Mouse (Mus musculus) ZHBTc4 (cell line): Measurements from ENCODE around the gene App.

Experiments used
- DNase-seq: peaks from one replicate; pipeline ENCODE4 v3.0.0-alpha.2; 2011; ENCODE audit warnings: low read depth, low spot score

The App gene

GRCm38 (mm10) chr16:84978589-84978988 lies 195.0 kb downstream of the App start:
- no peak for DNase-seq

GRCm38 (mm10) chr16:84974176-84974518 lies 199.4 kb downstream of the App start:
- no peak for DNase-seq

GRCm38 (mm10) chr16:84973446-84974175 lies 200.0 kb downstream of the App start:
- no peak for DNase-seq

GRCm38 (mm10) chr16:84971535-84972330 lies 201.8 kb downstream of the App start:
- DNase-seq = no peak

- DNase-seq = no peak
Measured at GRCm38 (mm10) chr16:84969026-84969425, 204.5 kb downstream of the App start.

- DNase-seq = no peak
Measured at GRCm38 (mm10) chr16:84966983-84967382, 206.6 kb downstream of the App start.

- DNase-seq = no peak
Measured at GRCm38 (mm10) chr16:84966096-84966495, 207.5 kb downstream of the App start.

- DNase-seq = no peak
Measured at GRCm38 (mm10) chr16:84963960-84964359, 209.6 kb downstream of the App start.

- DNase-seq = no peak
Measured at GRCm38 (mm10) chr16:84963527-84963926, 210.0 kb downstream of the App start.

- DNase-seq = no peak
Measured at GRCm38 (mm10) chr16:84957253-84957652, 216.3 kb downstream of the App start.

- DNase-seq = no peak
Measured at GRCm38 (mm10) chr16:84956690-84957089, 216.9 kb downstream of the App start.

- DNase-seq = no peak
Measured at GRCm38 (mm10) chr16:84955840-84956239, 217.7 kb downstream of the App start.

- DNase-seq = peak; percentile 89
Measured at GRCm38 (mm10) chr16:84955204-84955839, 218.2 kb downstream of the App start.

- DNase-seq = no peak
Measured at GRCm38 (mm10) chr16:84931024-84931423, 242.5 kb downstream of the App start.

GRCm38 (mm10) chr16:84927827-84928226 lies 245.7 kb downstream of the App start:
- DNase-seq = no peak

- no peak for DNase-seq
Measured at GRCm38 (mm10) chr16:84919649-84920308, 253.8 kb downstream of the App start.

- DNase-seq = no peak
Measured at GRCm38 (mm10) chr16:84919087-84919486, 254.5 kb downstream of the App start.

GRCm38 (mm10) chr16:84916772-84917171 lies 256.8 kb downstream of the App start:
- DNase-seq = no peak

- no peak for DNase-seq
Measured at GRCm38 (mm10) chr16:84911477-84912165, 261.9 kb downstream of the App start.

GRCm38 (mm10) chr16:84902995-84903394 lies 270.6 kb downstream of the App start:
- DNase-seq = no peak
